In the genomic region with DNA sequence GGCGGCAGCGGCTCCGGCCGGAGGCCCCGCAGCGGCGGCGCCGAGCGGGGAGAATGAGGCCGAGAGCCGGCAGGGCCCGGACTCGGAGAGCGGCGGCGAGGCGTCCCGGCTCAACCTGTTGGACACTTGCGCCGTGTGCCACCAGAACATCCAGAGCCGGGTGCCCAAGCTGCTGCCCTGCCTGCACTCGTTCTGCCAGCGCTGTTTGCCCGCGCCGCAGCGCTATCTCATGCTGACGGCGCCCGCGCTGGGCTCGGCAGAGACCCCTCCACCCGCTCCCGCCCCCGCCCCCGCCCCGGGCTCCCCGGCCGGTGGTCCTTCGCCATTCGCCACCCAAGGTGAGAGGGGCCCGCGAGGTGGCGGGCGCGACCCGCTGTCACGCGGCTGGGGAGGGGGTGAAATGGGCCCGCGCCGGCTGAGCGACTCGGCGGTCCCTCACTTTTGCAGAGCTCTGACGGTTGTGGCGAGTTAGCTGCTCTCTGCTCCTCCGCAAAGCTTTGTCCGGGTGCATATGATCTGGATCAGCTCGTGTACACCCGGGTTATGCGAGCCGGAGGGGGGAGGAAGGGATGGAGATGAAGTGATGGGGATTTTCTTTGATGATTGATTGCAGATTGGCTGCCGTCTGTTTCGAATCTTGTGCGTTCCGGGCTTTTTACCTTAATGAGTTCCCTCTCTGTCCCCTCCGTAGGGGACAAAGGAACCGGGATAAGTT, we compare ENCODE assay signal across 8 mouse cellular contexts. TPM values are rescaled to one million over a fixed set of nuclear protein-coding genes. Genes with fewer than 3 reads are reported as not detected.
A peak's percentile ranks its signal among the peaks of the same experiment; 100 is the strongest.
DNase-seq lines count a peak whose midpoint lies in the region; ATAC-seq and TF ChIP-seq lines count a peak whose summit lies in the region.

No protein-coding gene starts in this region.

- WGBS in forebrain, embryonic 12.5 days: under 1% methylated on average over 59 of the region's 70 CpGs
- under 1% methylated on average over 69 of the region's 70 CpGs for WGBS in heart, embryonic 16.5 days
- WGBS in lung, embryonic 14.5 days: under 1% methylated on average over 70 of the region's 70 CpGs
- under 1% methylated on average over 68 of the region's 70 CpGs for whole genome bisulfite sequencing in olfactory bulb, adult 2 months
- whole genome bisulfite sequencing in thymus, adult 2 months: 2% methylated on average over 69 of the region's 70 CpGs

- H3K9me3 ChIP-seq in forebrain, embryonic 12.5 days: peaks cover 41% of the 10 kb centered on the region
- peaks cover 36% of the 10 kb centered on the region for H3K9me3 ChIP-seq in heart, embryonic 16.5 days (replicated peaks; ENCODE audit: control insufficient read depth, low read length)
- peaks cover 36% of the 10 kb centered on the region for H3K9me3 ChIP-seq in lung, embryonic 14.5 days (ENCODE audit: low read depth, low read length)

- H3K27me3 ChIP-seq in forebrain, embryonic 12.5 days: no peaks in the 10 kb centered on the region
- H3K27me3 ChIP-seq in heart, embryonic 16.5 days (ENCODE audit: control insufficient read depth, insufficient read depth, low read length): no peaks in the 10 kb centered on the region
- no peaks in the 10 kb centered on the region for H3K27me3 ChIP-seq in lung, embryonic 14.5 days (ENCODE audit: insufficient read depth, low read length)
- no peaks in the 10 kb centered on the region for H3K27me3 ChIP-seq in thymus, adult 2 months (ENCODE audit: control insufficient read depth, insufficient read depth, low read length)

- peaks cover 27% of the 10 kb centered on the region for H3K36me3 ChIP-seq in forebrain, embryonic 12.5 days (replicated peaks)
- H3K36me3 ChIP-seq in heart, embryonic 16.5 days (ENCODE audit: control insufficient read depth, insufficient read depth): peaks cover 22% of the 10 kb centered on the region
- H3K36me3 ChIP-seq in lung, embryonic 14.5 days (ENCODE audit: insufficient read depth): peaks cover 3% of the 10 kb centered on the region; the same call in 1 of the 2 replicates
- peaks cover 2% of the 10 kb centered on the region for H3K36me3 ChIP-seq in thymus, adult 2 months (ENCODE audit: control insufficient read depth, insufficient read depth, low read length)

- DNase-seq in CD4-positive helper T cell, adult 2 months (ENCODE audit: low read depth, low spot score): peak; percentile 73
- DNase-seq in adrenal gland, postnatal 25 days: peak; percentile 57
- DNase-seq in kidney, postnatal 36 days: peak; percentile 47 to 70
- DNase-seq in lung, embryonic 14.5 days: peak; percentile 74
- DNase-seq in thymus, adult 2 months: peak; percentile 73

- H3K27ac ChIP-seq in forebrain, embryonic 12.5 days: peak overlapping the region; percentile 99
- peak overlapping the region; percentile 93 for H3K27ac ChIP-seq in heart, embryonic 16.5 days (ENCODE audit: low read length)
- peak overlapping the region; percentile 98 for H3K27ac ChIP-seq in lung, embryonic 14.5 days (ENCODE audit: low read depth)
- peak overlapping the region; percentile 75 for H3K27ac ChIP-seq in olfactory bulb, adult 2 months (ENCODE audit: insufficient read depth, low read depth, low read length)
- peak overlapping the region; percentile 74 for H3K27ac ChIP-seq in thymus, adult 2 months (ENCODE audit: control insufficient read depth, insufficient read depth, low read length)

- peak overlapping the region; percentile 92 for H3K4me3 ChIP-seq in forebrain, embryonic 12.5 days (replicated peaks)
- peak overlapping the region; percentile 78 for H3K4me3 ChIP-seq in heart, embryonic 16.5 days (ENCODE audit: low read length)
- peak overlapping the region; percentile 84 for H3K4me3 ChIP-seq in lung, embryonic 14.5 days (ENCODE audit: low read depth, low read length)
- peak overlapping the region; percentile 84 for H3K4me3 ChIP-seq in olfactory bulb, adult 2 months (ENCODE audit: insufficient read depth, low read depth, low read length)
- H3K4me3 ChIP-seq in thymus, adult 2 months (ENCODE audit: control insufficient read depth, insufficient read depth, low read length): peak overlapping the region; percentile 68

- TF ChIP-seq POLR2A in olfactory bulb, adult 2 months (IDR thresholded peaks at IDR 0.05; ENCODE audit: insufficient read depth, low read depth, low read length): no peak
- TF ChIP-seq POLR2A in thymus, adult 2 months (IDR thresholded peaks at IDR 0.05; ENCODE audit: control insufficient read depth, extremely low read depth, insufficient read depth, low read length, poor library complexity): no peak

- 0 out of 2 replicates have a peak, but pooled peaks have one; percentile 6 for TF ChIP-seq CTCF in lung, embryonic 14.5 days (IDR thresholded peaks at IDR 0.05; ENCODE audit: low read depth)
- no peak for TF ChIP-seq CTCF in olfactory bulb, adult 2 months (IDR thresholded peaks at IDR 0.05; ENCODE audit: insufficient read depth, low read depth, low read length)
- no peak for TF ChIP-seq CTCF in thymus, adult 2 months (IDR thresholded peaks at IDR 0.05; ENCODE audit: borderline replicate concordance, control insufficient read depth, extremely low read depth, insufficient read depth, low read length, poor library complexity)

- H3K4me1 ChIP-seq in forebrain, embryonic 12.5 days: no peaks in the 10 kb centered on the region
- H3K4me1 ChIP-seq in heart, embryonic 16.5 days (ENCODE audit: control insufficient read depth, insufficient read depth, low read length): no peaks in the 10 kb centered on the region
- H3K4me1 ChIP-seq in lung, embryonic 14.5 days (ENCODE audit: insufficient read depth): no peaks in the 10 kb centered on the region
- H3K4me1 ChIP-seq in olfactory bulb, adult 2 months (ENCODE audit: control insufficient read depth, insufficient read depth, low read length): no peaks in the 10 kb centered on the region
- H3K4me1 ChIP-seq in thymus, adult 2 months (replicated peaks; ENCODE audit: control insufficient read depth, insufficient read depth, low read length): peaks cover 2% of the 10 kb centered on the region

- H3K4me2 ChIP-seq in forebrain, embryonic 12.5 days: peak overlapping the region; percentile 48
- peak overlapping the region; percentile 56 for H3K4me2 ChIP-seq in heart, embryonic 16.5 days (ENCODE audit: low read depth, low read length)
- H3K4me2 ChIP-seq in lung, embryonic 14.5 days: peak overlapping the region; percentile 59

- peak overlapping the region; percentile 95 for H3K9ac ChIP-seq in forebrain, embryonic 12.5 days
- peak overlapping the region; percentile 92 for H3K9ac ChIP-seq in heart, embryonic 16.5 days (ENCODE audit: low read length)
- peak overlapping the region; percentile 93 for H3K9ac ChIP-seq in lung, embryonic 14.5 days

- peak; percentile 63 for ATAC-seq in forebrain, embryonic 12.5 days (ENCODE audit: low FRiP score)
- ATAC-seq in heart, embryonic 16.5 days (replicated peaks; ENCODE audit: extremely low read depth, insufficient read depth, low FRiP score): peak; percentile 32
- ATAC-seq in lung, embryonic 14.5 days (ENCODE audit: insufficient read depth): peak; percentile 52

RNA-seq across cellular contexts. Expression of a gene that starts 0.7 kb away (rescaled TPM):
- total RNA-seq in adrenal gland, postnatal 25 days (2021): 35.8 and 39.8 TPM in 2 replicates
- polyA plus RNA-seq in forebrain, embryonic 12.5 days (2016; fragmentation: Nextera tagmentation; extraction: Ambion mirVana): 30.9 and 32.6 TPM in 2 replicates
- 7.8 and 8.2 TPM in 2 replicates for polyA plus RNA-seq in heart, embryonic 16.5 days (2015; fragmentation: Nextera tagmentation; extraction: Ambion mirVana)
- polyA plus RNA-seq in lung, embryonic 14.5 days (2014; fragmentation: Nextera tagmentation; extraction: Ambion mirVana): 19.4 and 20.0 TPM in 2 replicates
- polyA plus RNA-seq in olfactory bulb, adult 2 months (2012; ENCODE audit: insufficient read depth, insufficient read length, low replicate concordance, missing spikeins): not detected in 2 replicates
- polyA plus RNA-seq in thymus, adult 2 months (2012; rRNA removed): 46.2 and 47.0 TPM in 2 replicates

Comparison
In these comparisons a context has a peak if more than half of its experiments do, and no peak if none do; other contexts are left out.
1. Peak in every context shown above with its lines: DNase-seq, ATAC-seq, H3K4me3 ChIP-seq and H3K27ac ChIP-seq.